Mouse (Mus musculus): ENCODE results near the gene AA986860.

DNA sequence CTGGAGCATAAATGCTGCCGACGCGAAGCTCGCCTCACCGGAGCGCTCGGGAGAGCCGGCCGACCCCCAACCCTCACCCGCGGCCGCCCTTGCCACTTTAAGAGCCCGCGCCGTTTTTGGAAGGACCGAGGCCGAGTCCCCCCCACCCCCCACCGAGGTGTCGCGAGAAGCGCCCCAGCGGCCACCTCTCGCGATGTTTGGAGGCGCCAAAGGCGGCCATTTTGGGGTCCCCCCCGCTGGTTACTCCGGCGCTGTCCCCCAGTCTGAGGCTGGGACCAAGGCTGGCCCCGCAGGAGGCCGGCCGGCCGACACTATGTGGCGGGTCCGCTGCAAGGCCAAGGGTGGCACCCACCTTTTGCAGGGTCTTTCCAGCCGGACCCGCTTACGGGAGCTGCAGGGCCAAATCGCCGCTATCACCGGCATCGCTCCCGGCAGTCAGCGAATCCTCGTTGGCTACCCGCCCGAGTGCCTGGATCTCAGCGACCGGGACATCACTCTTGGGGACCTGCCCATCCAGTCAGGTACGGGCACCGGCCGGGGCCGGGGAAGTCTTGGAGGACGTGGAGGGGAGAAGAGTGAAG is 14.4 kb upstream of the AA986860 start, which contains the start of gene Yod1:
- TF ChIP-seq USF1 (IDR thresholded peaks at IDR 0.05; ENCODE audit: low read depth, low read length) (no peak), POLR2AphosphoS2 (IDR thresholded peaks at IDR 0.05; ENCODE audit: low read length) (peak; percentile 82; the same call in 1 of the 2 replicates), ETS1 (IDR thresholded peaks at IDR 0.05; ENCODE audit: low read depth, low read length) (peak; percentile 23; the same call in 1 of the 2 replicates), POLR2A (IDR thresholded peaks at IDR 0.05; ENCODE audit: control insufficient read depth in 1 of 2, insufficient read depth in 1 of 2, low read depth in 1 of 2, low read length in 2 of 2, poor library complexity in 1 of 2) (peak; percentile 83 to 85), CTCF (IDR thresholded peaks at IDR 0.05 in 2 of 3, conservative IDR thresholded peaks at IDR 0.05 in 1 of 3; ENCODE audit: control insufficient read depth in 1 of 3, insufficient read depth in 1 of 3, low read depth in 2 of 3, low read length in 3 of 3, poor library complexity in 1 of 3, severe bottlenecking in 1 of 3) (no peak), GABPA (IDR thresholded peaks at IDR 0.05; ENCODE audit: low read depth, low read length) (no peak), CHD1 (IDR thresholded peaks at IDR 0.05; ENCODE audit: low read depth, low read length) (peak; percentile 35; the same call in 1 of the 2 replicates), UBTF (IDR thresholded peaks at IDR 0.05; ENCODE audit: borderline replicate concordance, insufficient read depth, low read depth, low read length) (peak; percentile 76; the same call in 1 of the 2 replicates)

All from MEL (cell line).